Mouse (Mus musculus): ENCODE measurements around the gene Ino80.
"Not testable (repeated sequence)": the region's sequence is repeated elsewhere in the genome, so short reads cannot be mapped to it uniquely, and the experiment has no call there.

DNA sequence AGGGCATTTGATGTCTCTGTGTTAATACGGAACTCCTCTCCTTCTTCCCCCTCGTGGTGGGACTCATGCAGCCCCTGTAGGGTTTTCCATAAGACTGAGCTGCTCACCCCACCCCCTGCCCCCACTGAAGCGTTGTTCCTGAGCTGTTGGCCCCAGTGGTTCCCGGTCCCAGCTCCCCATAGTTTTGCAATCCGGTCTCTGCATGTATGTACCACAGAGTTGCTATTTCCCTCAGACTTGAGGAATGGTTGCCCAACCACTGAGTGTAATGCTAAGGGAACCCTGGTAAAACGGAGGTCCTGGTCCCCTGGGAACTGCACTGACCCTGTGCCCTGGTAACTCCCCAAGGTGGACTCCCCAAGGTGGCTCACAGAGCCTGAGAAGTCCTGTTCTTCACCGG is 31.0 kb upstream of the Ino80 start:
- not testable (repeated sequence) for TF ChIP-seq CTCF (IDR thresholded peaks at IDR 0.05; ENCODE audit: low read depth, low read length); POLR2A (IDR thresholded peaks at IDR 0.05; ENCODE audit: extremely low read depth, insufficient read depth, low read length)
